Mouse (Mus musculus): ENCODE data around the gene Rpp40.

GRCm38 (mm10) chr13:35880555-35881046 is 25.6 kb downstream of the Rpp40 start:
- TF ChIP-seq CTCF (conservative IDR thresholded peaks at IDR 0.05; ENCODE audit: low read length) = no peak
- TF ChIP-seq NANOG (IDR thresholded peaks at IDR 0.05; ENCODE audit: borderline replicate concordance, low read length) = no peak
